Mouse (Mus musculus): ENCODE results near the gene Gm973. TPM values are rescaled to one million over a fixed set of nuclear protein-coding genes. Genes with fewer than 3 reads are reported as not detected.
A peak's percentile ranks its signal among the peaks of the same experiment; 100 is the strongest.

The Gm973 gene
- polyA plus RNA-seq, 1 experiment from 2014 or later: 9.2 TPM

DNA sequence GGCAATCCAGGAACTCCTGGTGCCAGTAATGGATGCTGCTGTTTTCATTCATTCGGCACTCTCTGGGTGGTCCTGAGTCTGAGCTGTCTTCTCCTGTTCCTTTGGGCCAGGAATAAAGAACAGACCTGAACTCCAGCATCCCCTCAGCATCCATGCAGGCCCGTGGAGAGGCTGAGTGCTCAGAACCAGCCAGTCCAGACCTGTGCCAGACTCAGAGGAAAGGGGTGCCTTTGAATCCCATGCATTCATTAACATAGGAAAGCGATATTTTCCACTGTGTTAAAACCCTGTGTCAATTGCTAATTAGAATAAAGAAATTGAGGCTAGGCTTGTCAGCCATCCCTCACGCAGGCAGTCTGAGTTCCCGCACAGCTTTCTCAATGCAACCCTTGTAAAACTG, 37.6 kb downstream of the Gm973 start:
- WGBS: 18% methylated on average over 5 of the region's 5 CpGs
- Histone ChIP-seq H3K27ac (replicated peaks) (0 out of 2 replicates have a peak overlapping the region, but pooled peaks have one; percentile 9), H3K27me3 (no peaks in the 10 kb centered on the region), H3K9me3 (no peaks in the 10 kb centered on the region), H3K4me3 (no peak overlapping the region), H3K36me3 (no peaks in the 10 kb centered on the region), H3K4me2 (replicated peaks) (no peak overlapping the region), H3K4me1 (peaks cover 8% of the 10 kb centered on the region), H3K9ac (replicated peaks) (no peak overlapping the region)
- peak; percentile 80 for ATAC-seq (replicated peaks)

GRCm38 (mm10) chr1:59563581-59563980, 47.5 kb downstream of the Gm973 start:
- Histone ChIP-seq H3K27ac (replicated peaks) (no peak overlapping the region), H3K27me3 (no peaks in the 10 kb centered on the region), H3K9me3 (no peaks in the 10 kb centered on the region), H3K9ac (replicated peaks) (no peak overlapping the region), H3K36me3 (no peaks in the 10 kb centered on the region), H3K4me2 (replicated peaks) (no peak overlapping the region), H3K4me1 (peaks cover 13% of the 10 kb centered on the region), H3K4me3 (no peak overlapping the region)
- 79% methylated on average over 2 of the region's 2 CpGs for WGBS
- no peak for ATAC-seq (replicated peaks)

DNA sequence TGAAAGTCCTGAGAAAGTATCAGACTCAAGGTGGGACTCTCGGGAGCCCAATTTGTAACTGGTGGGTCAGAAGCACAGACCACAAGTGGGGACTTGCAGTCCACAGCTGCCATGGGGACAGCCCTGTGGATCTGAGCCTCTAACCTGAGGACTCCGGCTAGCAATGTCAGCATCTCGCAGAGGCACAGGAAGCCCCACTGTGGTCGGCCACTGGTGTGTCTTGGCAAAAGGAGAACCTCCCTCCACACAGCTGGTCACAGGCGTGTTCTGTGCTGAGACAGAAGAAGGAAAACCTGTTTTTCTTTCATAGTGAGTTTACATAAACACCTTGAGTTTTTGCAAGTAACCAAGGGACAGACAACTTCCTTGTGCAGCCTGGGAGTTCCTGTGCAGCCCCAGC, 49.7 kb downstream of the Gm973 start:
- Histone ChIP-seq H3K4me2 (replicated peaks) (no peak overlapping the region), H3K36me3 (no peaks in the 10 kb centered on the region), H3K4me3 (no peak overlapping the region), H3K27me3 (no peaks in the 10 kb centered on the region), H3K9me3 (no peaks in the 10 kb centered on the region), H3K27ac (replicated peaks) (no peak overlapping the region), H3K9ac (replicated peaks) (no peak overlapping the region), H3K4me1 (peaks cover 13% of the 10 kb centered on the region)
- WGBS: 92% methylated on average over 5 of the region's 5 CpGs
- no peak for ATAC-seq (replicated peaks)

DNA sequence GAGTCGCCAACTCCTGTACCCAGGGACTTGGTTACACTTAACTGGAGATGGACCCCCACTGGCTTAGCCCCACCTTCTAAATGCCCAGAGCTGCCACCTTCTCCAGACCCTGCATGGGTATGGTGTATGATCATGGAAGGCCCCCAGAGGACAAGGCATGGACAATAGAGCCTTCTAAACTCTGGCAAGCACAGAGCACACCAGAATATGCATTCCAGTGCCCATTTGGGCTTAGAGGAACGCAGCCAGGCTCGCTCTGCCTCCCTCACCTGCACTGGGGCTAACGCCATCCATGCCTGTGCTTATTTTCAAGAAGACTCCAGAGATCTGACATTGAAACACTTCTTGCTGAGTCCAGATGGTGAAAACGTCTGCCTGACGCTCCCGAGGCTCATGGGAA, 50.2 kb downstream of the Gm973 start:
- no peaks in the 10 kb centered on the region for H3K36me3 ChIP-seq
- H3K4me1 ChIP-seq: peaks cover 13% of the 10 kb centered on the region
- 74% methylated on average over 7 of the region's 7 CpGs for WGBS
- H3K27me3 ChIP-seq: no peaks in the 10 kb centered on the region
- no peak overlapping the region for H3K4me2 ChIP-seq (replicated peaks)
- no peak overlapping the region for H3K4me3 ChIP-seq
- H3K9ac ChIP-seq (replicated peaks): no peak overlapping the region
- H3K27ac ChIP-seq (replicated peaks): no peak overlapping the region
- H3K9me3 ChIP-seq: no peaks in the 10 kb centered on the region
- no peak for ATAC-seq (replicated peaks)

DNA sequence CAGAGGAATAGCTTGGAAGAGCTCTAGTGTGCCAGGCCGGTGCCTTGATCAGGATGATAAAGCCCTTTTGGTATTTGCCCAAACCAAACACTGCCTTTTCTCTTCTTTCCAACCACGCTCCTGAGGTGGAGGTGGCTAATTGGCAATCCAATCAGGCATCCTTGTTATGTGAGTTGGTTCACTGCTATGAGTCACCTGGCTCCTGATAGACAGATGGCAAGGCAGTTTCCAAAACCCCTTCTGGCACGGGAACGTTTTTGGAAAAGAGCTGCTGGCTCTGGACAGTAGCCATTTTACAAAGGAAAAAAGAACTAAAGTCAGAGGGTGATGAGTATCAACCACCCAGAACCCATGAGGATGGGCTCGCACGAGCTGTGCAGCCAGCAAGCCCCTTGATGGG, 50.9 kb downstream of the Gm973 start:
- peak; percentile 46; the same call in 1 of the 2 replicates for ATAC-seq (replicated peaks)
- Histone ChIP-seq H3K9ac (replicated peaks) (no peak overlapping the region), H3K4me3 (no peak overlapping the region), H3K27me3 (no peaks in the 10 kb centered on the region), H3K9me3 (no peaks in the 10 kb centered on the region), H3K4me1 (peaks cover 13% of the 10 kb centered on the region), H3K36me3 (no peaks in the 10 kb centered on the region), H3K27ac (replicated peaks) (peak overlapping the region; percentile 29; the same call in 1 of the 2 replicates), H3K4me2 (replicated peaks) (no peak overlapping the region)
- 43% methylated on average over 6 of the region's 6 CpGs for WGBS

DNA sequence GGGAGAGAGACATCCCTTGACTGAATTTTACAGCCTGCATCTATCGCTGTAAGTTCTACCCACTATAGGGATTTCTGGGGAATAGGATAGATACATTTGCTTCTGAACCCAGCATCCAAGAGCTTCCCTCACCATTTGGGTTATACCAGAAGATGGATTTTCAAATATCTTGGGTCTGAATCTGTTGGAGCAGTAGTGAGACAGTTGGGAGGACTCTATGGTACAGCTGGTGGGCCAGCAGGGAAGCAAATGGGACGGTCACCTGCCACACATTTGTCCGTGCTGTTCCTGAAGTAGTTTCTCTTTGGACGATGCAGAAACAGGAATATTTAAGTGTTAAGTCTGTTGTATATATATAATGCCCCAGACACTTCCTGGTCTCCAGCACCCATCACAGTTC, 51.5 kb downstream of the Gm973 start:
- WGBS: 83% methylated on average over 4 of the region's 4 CpGs
- no peak overlapping the region for H3K9ac ChIP-seq (replicated peaks)
- H3K4me1 ChIP-seq: peaks cover 13% of the 10 kb centered on the region
- H3K9me3 ChIP-seq: no peaks in the 10 kb centered on the region
- H3K4me2 ChIP-seq (replicated peaks): no peak overlapping the region
- no peak for ATAC-seq (replicated peaks)
- H3K4me3 ChIP-seq: no peak overlapping the region
- H3K36me3 ChIP-seq: no peaks in the 10 kb centered on the region
- peak overlapping the region; percentile 29; the same call in 1 of the 2 replicates for H3K27ac ChIP-seq (replicated peaks)
- no peaks in the 10 kb centered on the region for H3K27me3 ChIP-seq

- Histone ChIP-seq H3K4me2 (replicated peaks) (no peak overlapping the region), H3K4me3 (no peak overlapping the region), H3K9me3 (no peaks in the 10 kb centered on the region), H3K27ac (replicated peaks) (no peak overlapping the region), H3K36me3 (no peaks in the 10 kb centered on the region), H3K9ac (replicated peaks) (no peak overlapping the region), H3K27me3 (no peaks in the 10 kb centered on the region), H3K4me1 (peaks cover 13% of the 10 kb centered on the region)
- no peak for ATAC-seq (replicated peaks)
- 90% methylated on average over 1 of the region's 1 CpGs for WGBS
These were observed 52.2 kb downstream of the Gm973 start for GRCm38 (mm10) chr1:59568283-59568682.

- Histone ChIP-seq H3K4me2 (replicated peaks) (no peak overlapping the region), H3K4me3 (no peak overlapping the region), H3K27ac (replicated peaks) (no peak overlapping the region), H3K4me1 (peaks cover 20% of the 10 kb centered on the region), H3K9me3 (no peaks in the 10 kb centered on the region), H3K36me3 (no peaks in the 10 kb centered on the region), H3K9ac (replicated peaks) (no peak overlapping the region), H3K27me3 (no peaks in the 10 kb centered on the region)
- ATAC-seq (replicated peaks): no peak
- 90% methylated on average over 5 of the region's 5 CpGs for WGBS
These were observed 53.2 kb downstream of the Gm973 start for GRCm38 (mm10) chr1:59569301-59569700.

DNA sequence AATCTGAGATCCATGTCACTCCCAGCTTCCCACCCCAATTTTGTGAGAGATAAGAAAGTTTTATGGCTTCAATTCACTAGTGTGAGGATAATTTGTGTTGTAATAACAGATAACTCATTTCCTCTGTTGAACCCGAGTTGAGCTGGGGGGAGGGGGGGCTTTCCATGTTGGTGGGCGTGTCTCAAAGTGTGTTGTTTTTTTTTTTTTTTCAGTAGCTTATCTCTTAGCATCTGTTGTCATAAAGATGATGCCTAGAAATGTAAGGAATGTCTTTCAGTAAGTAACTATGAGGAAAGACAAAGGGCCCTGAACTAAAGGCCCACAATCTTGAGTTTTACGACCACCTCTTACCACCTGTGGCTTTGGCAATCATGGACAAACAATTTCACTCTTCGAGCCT, 54.7 kb downstream of the Gm973 start:
- no peak overlapping the region for H3K4me3 ChIP-seq
- no peaks in the 10 kb centered on the region for H3K9me3 ChIP-seq
- peaks cover 31% of the 10 kb centered on the region for H3K4me1 ChIP-seq
- H3K36me3 ChIP-seq: no peaks in the 10 kb centered on the region
- H3K27ac ChIP-seq (replicated peaks): no peak overlapping the region
- no peaks in the 10 kb centered on the region for H3K27me3 ChIP-seq
- WGBS: 77% methylated on average over 4 of the region's 4 CpGs
- no peak overlapping the region for H3K9ac ChIP-seq (replicated peaks)
- no peak for ATAC-seq (replicated peaks)
- H3K4me2 ChIP-seq (replicated peaks): no peak overlapping the region

DNA sequence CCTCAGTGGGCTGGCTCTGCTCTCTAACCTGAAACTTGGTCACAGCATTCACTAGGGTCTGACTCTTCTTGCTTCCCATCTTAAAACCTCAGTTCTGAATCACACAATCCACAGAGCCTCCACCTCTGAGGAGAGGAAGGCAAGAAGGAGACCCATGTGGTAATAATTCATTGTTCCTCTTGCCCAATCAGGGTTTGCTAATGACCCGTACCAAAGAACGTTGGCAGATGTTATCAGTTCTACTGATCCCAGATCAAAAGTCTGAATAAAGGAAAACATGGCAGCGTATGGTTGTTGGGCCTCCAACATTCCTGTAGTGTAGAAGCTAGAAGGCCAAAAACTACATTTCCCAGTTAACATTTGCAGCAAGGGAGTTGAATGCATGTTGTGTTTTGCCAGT, 55.4 kb downstream of the Gm973 start:
- H3K27me3 ChIP-seq: no peaks in the 10 kb centered on the region
- H3K36me3 ChIP-seq: no peaks in the 10 kb centered on the region
- H3K4me1 ChIP-seq: peaks cover 26% of the 10 kb centered on the region
- H3K4me3 ChIP-seq: no peak overlapping the region
- no peak for ATAC-seq (replicated peaks)
- H3K9ac ChIP-seq (replicated peaks): no peak overlapping the region
- 89% methylated on average over 3 of the region's 3 CpGs for WGBS
- H3K27ac ChIP-seq (replicated peaks): no peak overlapping the region
- no peaks in the 10 kb centered on the region for H3K9me3 ChIP-seq
- H3K4me2 ChIP-seq (replicated peaks): no peak overlapping the region

- H3K4me3 ChIP-seq: no peak overlapping the region
- H3K9me3 ChIP-seq: no peaks in the 10 kb centered on the region
- H3K27ac ChIP-seq (replicated peaks): peak overlapping the region; percentile 88
- H3K36me3 ChIP-seq: no peaks in the 10 kb centered on the region
- peak; percentile 53 for ATAC-seq (replicated peaks)
- 59% methylated on average over 3 of the region's 3 CpGs for WGBS
- no peaks in the 10 kb centered on the region for H3K27me3 ChIP-seq
- peak overlapping the region; percentile 54 for H3K4me2 ChIP-seq (replicated peaks)
- peaks cover 18% of the 10 kb centered on the region for H3K4me1 ChIP-seq
- H3K9ac ChIP-seq (replicated peaks): peak overlapping the region; percentile 47; the same call in 1 of the 2 replicates
These were observed 57.8 kb downstream of the Gm973 start for GRCm38 (mm10) chr1:59573843-59574242.

DNA sequence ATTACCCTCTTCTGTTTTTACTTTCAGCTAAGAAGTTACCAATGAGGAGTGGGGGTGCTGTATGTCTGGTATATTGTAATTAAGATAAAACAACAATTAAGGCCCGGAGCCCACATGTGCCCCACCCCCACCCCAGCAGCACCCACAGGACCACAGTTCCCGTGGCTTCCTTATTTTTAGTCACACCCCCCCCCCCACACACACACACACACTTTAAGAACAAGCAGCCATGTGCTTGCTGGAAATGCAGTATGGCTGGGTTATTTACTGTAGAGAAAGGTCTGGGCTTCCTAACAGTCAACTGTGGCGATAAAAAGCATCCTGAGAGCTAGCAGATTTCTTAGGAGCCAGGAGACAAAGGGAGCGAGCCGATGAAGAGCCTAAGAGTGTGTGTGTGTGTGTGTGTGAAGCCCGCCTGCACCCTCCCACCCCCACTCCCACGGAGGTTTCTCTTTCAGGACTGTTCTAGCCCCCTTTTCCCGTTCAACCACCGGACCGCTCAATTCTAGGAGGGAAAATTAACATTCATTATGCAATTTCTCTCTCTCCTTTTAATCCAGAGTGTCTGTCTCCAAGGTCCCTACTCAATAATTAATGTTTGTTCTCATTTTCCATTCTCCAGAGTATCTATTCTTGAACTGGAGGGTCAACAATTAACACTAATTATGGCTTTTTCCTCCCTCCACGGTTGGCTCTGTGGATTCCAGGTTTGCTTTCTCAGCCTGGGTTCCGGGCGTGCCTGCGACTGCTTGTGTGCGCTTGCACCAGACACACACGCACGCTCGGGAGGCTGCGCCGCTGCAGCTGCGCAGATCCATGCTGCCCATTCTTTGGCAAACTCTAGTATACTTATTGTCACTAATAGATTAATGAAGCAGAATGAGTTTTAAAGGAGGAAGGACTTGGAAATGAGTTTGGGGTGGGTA, 58.5 kb downstream of the Gm973 start:
- 6% methylated on average over 21 of the region's 21 CpGs for WGBS
- peak overlapping the region; percentile 47 for H3K9ac ChIP-seq (replicated peaks)
- H3K27ac ChIP-seq (replicated peaks): peak overlapping the region; percentile 88
- ATAC-seq (replicated peaks): peak; percentile 92
- H3K9me3 ChIP-seq: no peaks in the 10 kb centered on the region
- no peaks in the 10 kb centered on the region for H3K36me3 ChIP-seq
- H3K4me1 ChIP-seq: peaks cover 18% of the 10 kb centered on the region
- H3K4me3 ChIP-seq: peak overlapping the region; percentile 29
- H3K27me3 ChIP-seq: no peaks in the 10 kb centered on the region
- H3K4me2 ChIP-seq (replicated peaks): peak overlapping the region; percentile 54
